Mouse (Mus musculus) small intestine, adult 2 months (tissue): Measurements from ENCODE around the gene Ddx20. TPM values are rescaled to one million over a fixed set of nuclear protein-coding genes. Genes with fewer than 3 reads are reported as not detected.

Experiments used
- H3K27ac ChIP-seq: fragments of 200-500 bp; 2 replicates; pipeline ENCODE4 v1.5.1; 2012; ENCODE audit warnings: low read depth, low read length, control low read depth, inconsistent platforms; ENCODE audit not compliant: insufficient read depth
- H3K27me3 ChIP-seq: fragments of 200-500 bp; 2 replicates; pipeline ENCODE4 v1.6.1; 2012; ENCODE audit warnings: mild to moderate bottlenecking, moderate library complexity, low read length, inconsistent platforms; ENCODE audit not compliant: control insufficient read depth, insufficient read depth
- H3K36me3 ChIP-seq: fragments of 200-500 bp; 2 replicates; pipeline ENCODE4 v1.6.1; 2012; ENCODE audit warnings: mild to moderate bottlenecking, low read length, control low read depth, inconsistent platforms; ENCODE audit not compliant: control insufficient read depth, insufficient read depth
- H3K4me1 ChIP-seq: fragments of 200-500 bp; 2 replicates; pipeline ENCODE4 v1.6.1; 2012; ENCODE audit warnings: low read length, inconsistent platforms, mixed read lengths; ENCODE audit not compliant: control insufficient read depth, insufficient read depth, insufficient read length
- H3K4me3 ChIP-seq: fragments of 200-500 bp; 2 replicates; pipeline ENCODE4 v1.5.1; 2012; ENCODE audit warnings: low read depth, mild to moderate bottlenecking, control low read depth, inconsistent platforms, low read length, moderate library complexity
- CTCF ChIP-seq: fragments of 200-500 bp; IDR thresholded peaks from 2 replicates; pipeline ENCODE4 v1.5.1; 2012; ENCODE audit warnings: low read depth, mild to moderate bottlenecking, control low read depth, inconsistent platforms, low read length, moderate library complexity, mixed read lengths; ENCODE audit not compliant: insufficient replicate concordance, insufficient read length; ENCODE audit errors: extremely low read depth
- POLR2A ChIP-seq: fragments of 200-500 bp; IDR thresholded peaks from 2 replicates; pipeline ENCODE4 v1.6.1; 2012; ENCODE audit warnings: low read depth, mild to moderate bottlenecking, control low read depth, inconsistent platforms, low read length, moderate library complexity
- WGBS: fragments of 180-500 bp; shearing (Covaris S2); methylation state at CpG from one replicate; pipeline ENCODE4 v1.1.7; 2018; 5-methylcytosine and 5-hydroxymethylcytosine counted together
- polyA plus RNA-seq: library from polyadenylated mRNA; depleted of rRNA; stranded (reverse); fragments of >200 nt; gene quantifications from 2 replicates; pipeline ENCODE4 v1.2.3, GENCODE M21; 2012

Gene Ddx20
- polyA plus RNA-seq, 1 experiment: 15.8 TPM

DNA sequence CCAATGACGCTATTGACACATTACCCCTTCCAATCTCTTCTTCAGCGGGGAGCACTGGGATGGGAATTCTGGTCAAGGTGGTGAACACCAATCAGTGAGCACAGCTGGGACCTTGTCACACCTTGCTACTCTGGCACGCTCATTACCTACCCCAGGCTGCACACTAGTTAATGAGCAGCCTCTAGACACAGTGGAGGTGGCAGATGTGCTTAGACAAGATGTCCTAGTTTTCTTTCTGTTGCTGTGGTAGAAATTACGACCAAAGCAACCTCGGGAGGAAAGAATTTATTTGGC is 9.7 kb upstream of the Ddx20 start:
- Histone ChIP-seq H3K36me3 (no peaks in the 10 kb centered on the region), H3K4me1 (no peaks in the 10 kb centered on the region), H3K27me3 (peaks cover 5% of the 10 kb centered on the region; the same call in 1 of the 2 replicates), H3K4me3 (no peak overlapping the region), H3K27ac (peak overlapping the region; percentile 52; the same call in 1 of the 2 replicates)
- 45% methylated on average over 5 of the region's 5 CpGs for WGBS
- TF ChIP-seq POLR2A (no peak), CTCF (no peak)

DNA sequence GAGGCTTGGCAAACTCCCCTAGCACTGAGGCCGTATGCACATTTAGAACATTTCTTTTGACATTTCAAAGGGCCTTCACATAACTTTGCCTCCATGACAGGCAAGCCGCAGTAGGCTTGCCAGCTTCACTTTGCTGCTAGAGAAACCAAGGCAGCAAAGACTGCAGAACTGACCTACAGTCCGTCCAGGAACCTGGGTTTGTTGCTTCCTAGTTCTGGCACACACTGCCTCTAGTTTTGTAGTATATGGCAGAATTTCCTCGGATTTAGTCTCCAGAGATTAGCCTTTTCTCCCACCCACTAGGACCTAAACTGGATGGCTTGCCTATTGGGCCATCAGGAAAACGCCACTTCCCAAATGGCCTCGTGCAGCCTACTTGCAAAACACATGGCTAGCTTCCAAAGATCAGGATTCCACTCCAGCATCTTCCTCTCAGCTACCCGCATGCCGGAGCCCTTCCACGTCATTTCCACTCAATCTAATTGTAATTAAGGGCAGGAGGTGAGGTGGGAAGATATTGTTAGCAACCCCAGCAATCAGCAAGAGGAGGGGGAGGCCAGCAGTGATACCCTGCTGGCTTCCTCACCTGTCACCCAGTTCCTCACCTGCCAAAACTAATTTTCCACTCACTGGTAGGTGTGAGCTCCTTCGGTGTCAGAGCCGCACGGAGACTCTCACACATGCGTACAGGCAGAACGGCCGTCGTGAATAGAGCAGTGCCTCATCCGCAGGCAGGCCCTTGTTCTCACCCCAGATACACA is 9.2 kb upstream of the Ddx20 start:
- H3K36me3 ChIP-seq: no peaks in the 10 kb centered on the region
- no peaks in the 10 kb centered on the region for H3K4me1 ChIP-seq
- TF ChIP-seq POLR2A: no peak
- no peak for TF ChIP-seq CTCF
- no peak overlapping the region for H3K4me3 ChIP-seq
- peaks cover 5% of the 10 kb centered on the region; the same call in 1 of the 2 replicates for H3K27me3 ChIP-seq
- 61% methylated on average over 17 of the region's 17 CpGs for WGBS
- H3K27ac ChIP-seq: peak overlapping the region; percentile 52

DNA sequence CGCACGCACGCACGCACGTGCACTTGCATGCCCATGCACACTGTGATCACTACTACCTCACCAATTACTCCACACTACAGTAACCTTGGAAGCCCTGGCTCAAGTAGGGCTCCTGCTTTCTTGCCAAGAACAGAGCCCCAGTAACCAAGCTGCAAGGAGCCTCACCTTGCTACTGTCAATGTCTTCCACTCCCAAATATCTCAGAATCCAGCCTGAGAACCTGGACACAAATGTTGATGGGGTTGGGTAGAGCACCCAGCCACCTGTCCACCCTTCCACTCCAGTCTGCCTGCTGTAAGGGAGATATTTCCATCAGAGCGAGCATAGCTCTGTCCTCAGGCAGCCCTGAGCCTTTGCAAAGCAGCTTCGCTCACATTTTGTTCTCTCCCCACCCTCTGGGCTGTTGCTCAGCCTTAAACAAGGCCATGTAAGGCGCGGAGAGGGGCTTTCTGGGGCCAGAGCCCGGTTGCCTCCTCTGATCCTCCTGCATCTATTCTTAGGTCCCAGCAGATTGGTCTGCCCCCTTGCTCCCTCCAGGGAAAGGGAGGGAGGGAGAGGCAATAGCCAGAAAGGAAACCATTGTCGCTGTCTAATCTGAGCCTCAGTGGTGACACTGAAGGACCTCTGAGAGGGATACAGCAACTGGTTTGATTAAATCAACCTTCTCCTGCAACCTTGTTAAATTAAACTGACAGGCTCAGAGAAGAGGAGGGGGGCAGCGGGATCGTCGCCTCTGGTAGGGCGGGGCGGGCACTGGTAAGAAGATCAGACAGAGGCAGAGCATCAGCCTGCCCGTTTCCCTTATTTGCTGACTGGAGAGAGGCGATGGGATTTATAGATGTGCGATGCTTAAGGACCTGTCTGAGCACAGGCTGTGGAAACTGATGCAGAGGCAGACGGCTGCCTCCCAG is 8.4 kb upstream of the Ddx20 start:
- TF ChIP-seq POLR2A: no peak
- no peak for TF ChIP-seq CTCF
- WGBS: 47% methylated on average over 20 of the region's 20 CpGs
- peaks cover 5% of the 10 kb centered on the region; the same call in 1 of the 2 replicates for H3K27me3 ChIP-seq
- H3K27ac ChIP-seq: peak overlapping the region; percentile 82
- no peaks in the 10 kb centered on the region for H3K36me3 ChIP-seq
- peak overlapping the region; percentile 3; the same call in 1 of the 2 replicates for H3K4me3 ChIP-seq
- no peaks in the 10 kb centered on the region for H3K4me1 ChIP-seq

DNA sequence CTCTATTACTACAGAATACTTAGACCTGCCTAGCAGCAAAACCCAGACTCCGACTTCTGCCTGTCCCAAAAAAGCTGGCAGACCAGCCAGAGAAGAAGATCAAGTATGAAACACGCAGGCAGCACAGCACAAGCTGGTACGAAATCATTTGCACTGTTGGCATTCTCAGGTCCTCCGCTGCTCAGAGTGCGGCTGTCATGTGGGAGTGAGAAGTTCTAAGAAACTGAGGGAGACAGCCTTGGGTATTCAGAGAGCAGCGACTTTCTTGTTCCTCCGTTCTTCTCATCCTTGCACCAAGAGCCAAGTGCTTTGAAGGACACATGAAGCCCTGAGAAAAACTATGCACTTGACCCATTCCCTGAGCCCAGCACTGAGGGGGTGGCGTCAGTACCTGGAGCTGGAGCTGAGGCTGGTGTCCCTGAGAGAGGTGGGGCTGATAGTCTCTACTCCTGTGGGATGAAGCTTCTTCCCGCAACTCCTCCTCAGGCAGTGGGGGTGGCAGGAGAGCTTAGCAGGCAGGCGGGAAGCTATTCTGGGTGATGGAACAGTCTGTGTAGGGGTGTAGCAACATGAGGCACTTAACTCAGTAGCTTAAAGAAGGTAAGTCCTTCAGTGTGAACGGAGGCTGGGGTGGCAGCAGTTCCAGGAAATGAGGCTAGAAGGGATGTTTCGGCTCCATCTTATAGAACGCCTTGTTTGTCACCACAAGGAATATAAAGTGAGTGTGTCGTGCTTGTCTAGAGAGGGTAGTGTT is 6.1 kb upstream of the Ddx20 start:
- H3K4me1 ChIP-seq: no peaks in the 10 kb centered on the region
- no peak overlapping the region for H3K4me3 ChIP-seq
- peaks cover 5% of the 10 kb centered on the region; the same call in 1 of the 2 replicates for H3K27me3 ChIP-seq
- TF ChIP-seq POLR2A (no peak), CTCF (no peak)
- 71% methylated on average over 14 of the region's 14 CpGs for WGBS
- no peak overlapping the region for H3K27ac ChIP-seq
- no peaks in the 10 kb centered on the region for H3K36me3 ChIP-seq

DNA sequence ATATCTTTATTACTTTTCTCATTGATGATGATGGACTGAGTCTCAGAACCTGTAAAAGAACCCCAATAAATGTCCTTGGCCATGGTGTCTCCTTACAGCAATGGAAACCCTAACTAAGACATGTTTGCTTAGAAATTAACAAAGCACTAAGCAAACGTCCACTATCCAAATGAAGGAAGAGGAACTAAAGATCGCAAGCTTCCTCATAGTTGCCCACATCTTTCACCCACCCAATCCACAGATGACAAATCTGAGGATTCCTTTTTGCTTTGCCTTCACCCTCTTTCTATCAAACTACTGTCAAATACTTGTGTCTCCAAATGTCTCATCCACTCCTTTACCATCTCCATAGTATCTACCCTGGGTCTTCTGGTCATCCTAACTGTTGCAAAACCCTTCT is 1.2 kb upstream of the Ddx20 start:
- TF ChIP-seq CTCF (no peak), POLR2A (no peak)
- 84% methylated on average over 2 of the region's 2 CpGs for WGBS

DNA sequence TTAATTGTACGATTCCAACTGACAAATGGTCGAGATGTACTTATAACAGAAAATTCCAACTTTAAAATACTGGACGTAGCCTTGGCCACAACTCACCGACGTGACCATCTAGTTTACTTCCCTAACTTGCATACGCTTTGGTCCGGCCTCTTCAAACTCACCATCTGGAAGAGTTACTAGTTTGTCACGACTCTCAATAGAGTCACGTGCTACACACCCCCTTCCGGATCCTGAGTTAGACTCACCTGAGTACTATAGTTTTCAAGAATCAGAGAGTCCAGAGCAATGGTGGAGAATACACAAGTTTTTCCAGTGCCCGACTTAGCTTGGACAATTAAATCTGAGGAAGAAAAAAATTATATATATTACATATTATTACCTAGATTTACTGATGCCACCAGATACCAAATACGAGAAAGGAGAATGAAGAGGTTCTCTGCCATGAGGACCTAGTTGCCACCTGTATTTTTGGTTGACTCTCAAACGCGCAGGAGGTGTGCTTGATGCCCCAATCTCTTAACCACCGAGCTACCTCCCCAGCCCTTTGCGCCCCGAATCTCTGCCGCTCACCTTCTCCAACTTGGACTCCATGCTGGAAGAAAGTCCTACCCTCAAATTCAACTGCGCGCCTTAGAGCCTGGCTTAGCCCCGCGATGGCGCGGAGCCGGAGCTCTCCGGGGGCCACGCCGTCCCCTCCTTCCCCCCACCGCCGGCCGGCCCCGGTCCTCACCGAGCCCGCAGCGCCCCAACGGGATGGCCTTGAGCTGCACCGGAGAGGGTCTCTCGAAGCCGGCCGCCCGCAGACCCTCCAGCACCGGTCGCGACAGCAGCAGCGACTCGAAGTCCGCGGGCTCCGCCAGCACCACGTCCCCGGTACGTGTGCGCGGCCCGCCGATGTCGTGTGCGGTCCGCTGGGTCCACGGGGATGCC is 715 bp downstream of the Ddx20 start:
- Histone ChIP-seq H3K27me3 (no peaks in the 10 kb centered on the region), H3K36me3 (peaks cover 8% of the 10 kb centered on the region; the same call in 1 of the 2 replicates), H3K4me1 (no peaks in the 10 kb centered on the region; the same call in 1 of the 2 replicates), H3K27ac (no peak overlapping the region), H3K4me3 (peak overlapping the region; percentile 87)
- TF ChIP-seq POLR2A: no peak
- TF ChIP-seq CTCF: no peak
- WGBS: 4% methylated on average over 60 of the region's 60 CpGs

More for the DNA sequence above, 1.2 kb upstream of the Ddx20 start:
- H3K27me3 ChIP-seq: no peaks in the 10 kb centered on the region
- H3K27ac ChIP-seq: no peak overlapping the region
- H3K4me3 ChIP-seq: no peak overlapping the region
- no peaks in the 10 kb centered on the region; the same call in 1 of the 2 replicates for H3K4me1 ChIP-seq
- H3K36me3 ChIP-seq: peaks cover 3% of the 10 kb centered on the region; the same call in 1 of the 2 replicates
